Mouse (Mus musculus) erythroblast, embryonic 14.5 days (primary cell): ENCODE results near the gene Nemp2.

Source experiments
- GATA1 ChIP-seq: IDR thresholded peaks from 2 replicates; pipeline ENCODE4 v1.6.1; 2012; ENCODE audit warnings: low read length, inconsistent platforms, mixed read lengths
- TAL1 ChIP-seq: IDR thresholded peaks from 3 replicates; pipeline ENCODE4 v1.6.1; 2012; ENCODE audit warnings: low read length, inconsistent platforms, mixed read lengths

DNA sequence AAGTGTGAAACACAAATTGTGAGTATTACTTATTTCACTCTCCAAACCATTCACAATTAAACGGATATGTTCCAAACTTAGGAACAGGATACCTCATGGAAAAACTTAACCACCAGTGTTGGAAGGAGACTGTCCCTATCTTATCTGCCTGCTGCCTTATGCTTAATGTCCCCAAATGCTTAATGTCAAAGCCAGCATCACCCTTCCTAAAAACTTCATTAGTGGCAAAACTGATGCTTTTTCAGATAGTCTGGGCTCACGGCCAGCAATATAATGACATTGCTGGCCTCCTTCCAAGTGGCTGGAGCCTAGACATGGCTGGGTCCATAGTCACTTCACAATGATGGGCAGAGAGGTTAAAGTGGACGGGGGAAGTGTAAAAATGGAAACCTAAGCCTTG lies 46.1 kb downstream of the Nemp2 start:
- TF ChIP-seq TAL1 = no peak
- no peak for TF ChIP-seq GATA1
